In the genomic region with DNA sequence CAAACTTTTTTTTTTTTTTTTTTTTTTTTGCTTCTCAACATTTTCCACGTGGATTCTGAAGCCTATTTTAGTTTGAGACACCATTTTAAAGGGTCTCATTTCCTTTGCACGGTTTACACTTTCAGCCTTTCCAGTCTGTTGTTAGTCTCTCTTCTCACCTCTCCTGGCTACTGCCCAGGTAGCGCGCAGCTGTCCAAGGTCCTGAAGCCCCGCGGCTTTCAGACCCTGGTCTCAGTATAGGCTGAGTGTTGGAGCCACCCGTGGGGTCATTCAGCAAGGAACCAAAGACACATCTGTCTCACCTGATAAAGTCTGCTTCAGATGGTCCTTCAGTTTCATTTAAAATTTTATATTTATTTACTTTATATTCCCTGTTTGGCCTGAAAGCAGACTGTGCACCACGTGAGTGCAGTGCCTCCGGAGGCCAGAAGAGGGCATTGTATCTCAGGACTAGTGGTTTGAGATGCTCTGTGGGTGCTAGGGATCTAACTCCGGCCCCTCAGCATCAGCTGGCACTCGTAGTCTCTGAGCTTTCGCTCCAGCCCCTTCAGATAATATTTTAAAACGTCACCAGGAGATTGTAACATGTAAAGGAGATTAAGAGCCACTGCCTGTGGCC, we compare ENCODE assay signal across 11 mouse cellular contexts.
DNase-seq lines count a peak whose midpoint lies in the region; ATAC-seq and TF ChIP-seq lines count a peak whose summit lies in the region.
"Had no signal": no experiment of that assay in that cellular context is flagged by ENCODE, and none has a peak within 500 bp of the region (broad histone marks: within the 10 kb centered on the region; RNA-seq: fewer than 3 reads in every experiment).

No protein-coding gene starts in this region.

- no peak for ATAC-seq in lung, postnatal 0 days
- ATAC-seq in hindbrain, postnatal 0 days = no peak
- ATAC-seq: activated CD4-positive, CD25-positive, alpha-beta regulatory T cell, adult 4 months; forebrain, postnatal 0 days had no signal

- no peak overlapping the region for H3K9ac ChIP-seq in lung, postnatal 0 days (replicated peaks; ENCODE audit: low read depth)
- H3K9ac ChIP-seq in hindbrain, postnatal 0 days (replicated peaks; ENCODE audit: low read length) = no peak overlapping the region
- H3K9ac ChIP-seq: forebrain, postnatal 0 days had no signal

- DNase-seq in adrenal gland, adult (ENCODE audit: inconsistent age in 2 of 2, low spot score in 1 of 2) = peak; percentile 7 to 50
- no peak for DNase-seq in adrenal gland, adult 8-10 months
- DNase-seq in lung, postnatal 0 days (ENCODE audit: low spot score) = no peak
- no peak for DNase-seq in lung, adult 18-20 months
- peak; percentile 11 for DNase-seq in embryo, embryonic 9.5 days (ENCODE audit: extremely low spot score)
- peak; percentile 20 for DNase-seq in ovary, postnatal 14 days (ENCODE audit: low spot score)
- no peak for DNase-seq in retina, embryonic 14.5 days (ENCODE audit: low spot score)
- no peak for DNase-seq in hindbrain, postnatal 0 days (ENCODE audit: low spot score)
- DNase-seq: cerebellum, adult 9-11 months; forebrain, postnatal 0 days had no signal

- WGBS in lung, postnatal 0 days = 54% methylated on average over 13 of the region's 13 CpGs
- WGBS in hindbrain, postnatal 0 days = 65% methylated on average over 13 of the region's 13 CpGs

- H3K4me2 ChIP-seq in lung, postnatal 0 days (replicated peaks; ENCODE audit: low read depth, low read length) = no peak overlapping the region
- no peak overlapping the region for H3K4me2 ChIP-seq in hindbrain, postnatal 0 days (ENCODE audit: low read depth, low read length)

- no peak overlapping the region for H3K4me3 ChIP-seq in lung, postnatal 0 days (ENCODE audit: low read depth, low read length)
- no peak overlapping the region for H3K4me3 ChIP-seq in hindbrain, postnatal 0 days (ENCODE audit: low read length)

- H3K27me3 ChIP-seq in lung, postnatal 0 days (replicated peaks; ENCODE audit: insufficient read depth, low read length) = no peaks in the 10 kb centered on the region
- no peaks in the 10 kb centered on the region for H3K27me3 ChIP-seq in hindbrain, postnatal 0 days (ENCODE audit: insufficient read depth, low read length)

- H3K27ac ChIP-seq in lung, postnatal 0 days (ENCODE audit: low read length) = no peak overlapping the region
- no peak overlapping the region for H3K27ac ChIP-seq in hindbrain, postnatal 0 days

- no peaks in the 10 kb centered on the region for H3K36me3 ChIP-seq in lung, postnatal 0 days (ENCODE audit: insufficient read depth, low read length)
- H3K36me3 ChIP-seq in hindbrain, postnatal 0 days (ENCODE audit: insufficient read depth, low read length) = no peaks in the 10 kb centered on the region

- TF ChIP-seq EP300 in lung, postnatal 0 days (IDR thresholded peaks at IDR 0.05) = no peak

- 0 out of 2 replicates have a peak, but pooled peaks have one; percentile 8 for TF ChIP-seq CTCF in lung, postnatal 0 days (IDR thresholded peaks at IDR 0.05)
- TF ChIP-seq CTCF in hindbrain, postnatal 0 days (IDR thresholded peaks at IDR 0.05; ENCODE audit: low read depth) = no peak

- H3K9me3 ChIP-seq in lung, postnatal 0 days (ENCODE audit: low read length) = no peaks in the 10 kb centered on the region
- no peaks in the 10 kb centered on the region for H3K9me3 ChIP-seq in hindbrain, postnatal 0 days (ENCODE audit: low read length)

- H3K4me1 ChIP-seq in lung, postnatal 0 days (ENCODE audit: insufficient read depth, low read depth, low read length) = no peaks in the 10 kb centered on the region
- H3K4me1 ChIP-seq in hindbrain, postnatal 0 days (ENCODE audit: insufficient read depth, low read length) = no peaks in the 10 kb centered on the region

Comparison
In these comparisons a context has a peak if more than half of its experiments do, and no peak if none do; other contexts are left out.
1. DNase-seq: peak in adrenal gland, adult (2 of 2), embryo, embryonic 9.5 days (single experiment) and ovary, postnatal 14 days (single experiment); none in adrenal gland, adult 8-10 months (single experiment), lung, postnatal 0 days (single experiment), lung, adult 18-20 months (0 of 2), retina, embryonic 14.5 days (single experiment) and hindbrain, postnatal 0 days (single experiment).